In genomic region chr1:25827436-25827835, GRCm38 (mm10) we compare ENCODE assay signal across 12 mouse cellular contexts. TPM values are rescaled to one million over a fixed set of nuclear protein-coding genes. Genes with fewer than 3 reads are reported as not detected.
A peak's percentile ranks its signal among the peaks of the same experiment; 100 is the strongest.
DNase-seq lines count a peak whose midpoint lies in the region; ATAC-seq lines count a peak whose summit lies in the region.
"Had no signal": no experiment of that assay in that cellular context is flagged by ENCODE, and none has a peak within 500 bp of the region (broad histone marks: within the 10 kb centered on the region; RNA-seq: fewer than 3 reads in every experiment).

No protein-coding gene starts in this region.

- 0 out of 2 replicates have a peak overlapping the region, but pooled peaks have one; percentile 35 for H3K27ac ChIP-seq in hindbrain, embryonic 14.5 days
- H3K27ac ChIP-seq in neural tube, embryonic 14.5 days (ENCODE audit: low read depth, low read length): no peak overlapping the region
- H3K27ac ChIP-seq in kidney, embryonic 14.5 days (ENCODE audit: low read depth, low read length): no peak overlapping the region
- H3K27ac ChIP-seq: stomach, embryonic 15.5 days had no signal

- H3K9ac ChIP-seq in hindbrain, embryonic 14.5 days: peak overlapping the region; percentile 78
- H3K9ac ChIP-seq in neural tube, embryonic 14.5 days (replicated peaks; ENCODE audit: low read depth, low read length): peak overlapping the region; percentile 46
- H3K9ac ChIP-seq in kidney, embryonic 14.5 days (ENCODE audit: low read depth, low read length): no peak overlapping the region
- H3K9ac ChIP-seq: stomach, embryonic 15.5 days had no signal

- no peaks in the 10 kb centered on the region for H3K27me3 ChIP-seq in hindbrain, embryonic 14.5 days (ENCODE audit: control insufficient read depth, insufficient read depth, low read length)
- H3K27me3 ChIP-seq in neural tube, embryonic 14.5 days (ENCODE audit: control insufficient read depth, insufficient read depth, low read length): no peaks in the 10 kb centered on the region
- H3K27me3 ChIP-seq in kidney, embryonic 14.5 days (ENCODE audit: control insufficient read depth, insufficient read depth, low read length): peaks cover 41% of the 10 kb centered on the region

- WGBS in hindbrain, embryonic 14.5 days: 46% methylated on average over 9 of the region's 9 CpGs
- 46% methylated on average over 9 of the region's 9 CpGs for WGBS in neural tube, embryonic 14.5 days
- 67% methylated on average over 9 of the region's 9 CpGs for WGBS in kidney, embryonic 14.5 days

- peaks cover 49% of the 10 kb centered on the region for H3K4me1 ChIP-seq in hindbrain, embryonic 14.5 days (replicated peaks; ENCODE audit: control insufficient read depth, insufficient read depth, low read length)
- peaks cover 24% of the 10 kb centered on the region; the same call in 1 of the 2 replicates for H3K4me1 ChIP-seq in neural tube, embryonic 14.5 days (ENCODE audit: control insufficient read depth, insufficient read depth, low read length)
- H3K4me1 ChIP-seq in kidney, embryonic 14.5 days (ENCODE audit: control insufficient read depth, insufficient read depth, low read length): no peaks in the 10 kb centered on the region
- H3K4me1 ChIP-seq: stomach, embryonic 15.5 days had no signal

- no peak for ATAC-seq in hindbrain, embryonic 14.5 days (ENCODE audit: low FRiP score)
- ATAC-seq in neural tube, embryonic 14.5 days (ENCODE audit: low read depth): no peak
- ATAC-seq in megakaryocyte, adult 5-6 weeks (ENCODE audit: poor library complexity, severe bottlenecking): no peak
- ATAC-seq in kidney, embryonic 14.5 days (ENCODE audit: low FRiP score, low TSS enrichment): no peak
- ATAC-seq: intestine, postnatal 0 days; lung, postnatal 0 days had no signal

- H3K36me3 ChIP-seq in hindbrain, embryonic 14.5 days (replicated peaks; ENCODE audit: control insufficient read depth, insufficient read depth): no peaks in the 10 kb centered on the region
- H3K36me3 ChIP-seq in neural tube, embryonic 14.5 days (ENCODE audit: control insufficient read depth, insufficient read depth, low read length): no peaks in the 10 kb centered on the region
- no peaks in the 10 kb centered on the region for H3K36me3 ChIP-seq in kidney, embryonic 14.5 days (ENCODE audit: control insufficient read depth, insufficient read depth, low read length)
- H3K36me3 ChIP-seq: stomach, embryonic 15.5 days had no signal

- H3K9me3 ChIP-seq in hindbrain, embryonic 14.5 days (ENCODE audit: control insufficient read depth, low read length): no peaks in the 10 kb centered on the region
- no peaks in the 10 kb centered on the region for H3K9me3 ChIP-seq in neural tube, embryonic 14.5 days (ENCODE audit: control insufficient read depth, low read length)
- no peaks in the 10 kb centered on the region for H3K9me3 ChIP-seq in kidney, embryonic 14.5 days (ENCODE audit: control insufficient read depth, low read length)
- H3K9me3 ChIP-seq: stomach, embryonic 15.5 days had no signal

- DNase-seq in layer of hippocampus, postnatal 14 days (ENCODE audit: low spot score in 2 of 2): peak; percentile 24 to 31
- DNase-seq in layer of hippocampus, adult 9-11 months: no peak
- peak; percentile 27 to 56 for DNase-seq in cerebellum, postnatal 14 days
- no peak for DNase-seq in hindbrain, embryonic 14.5 days (ENCODE audit: low spot score)
- no peak for DNase-seq in gastrocnemius, postnatal 4 days (ENCODE audit: low spot score in 2 of 2)

- peak overlapping the region; percentile 64 for H3K4me3 ChIP-seq in hindbrain, embryonic 14.5 days (replicated peaks; ENCODE audit: low read length)
- H3K4me3 ChIP-seq in neural tube, embryonic 14.5 days (ENCODE audit: low read depth, low read length): peak overlapping the region; percentile 53
- H3K4me3 ChIP-seq in kidney, embryonic 14.5 days (ENCODE audit: low read length): no peak overlapping the region
- H3K4me3 ChIP-seq: stomach, embryonic 15.5 days had no signal

- peak overlapping the region; percentile 75 for H3K4me2 ChIP-seq in hindbrain, embryonic 14.5 days (replicated peaks)
- H3K4me2 ChIP-seq in neural tube, embryonic 14.5 days (ENCODE audit: low read depth, low read length): peak overlapping the region; percentile 61
- H3K4me2 ChIP-seq in kidney, embryonic 14.5 days (replicated peaks; ENCODE audit: low read depth, low read length): no peak overlapping the region
- H3K4me2 ChIP-seq: stomach, embryonic 15.5 days had no signal

RNA-seq across cellular contexts. Expression of gene Adgrb3, which starts 2.1 kb away (rescaled TPM):
- total RNA-seq in layer of hippocampus, postnatal 14 days (2021): 100 to 1,000 TPM; 108 to 120 TPM
- polyA plus RNA-seq in hindbrain, embryonic 14.5 days (2014; fragmentation: Nextera tagmentation; extraction: Ambion mirVana): 62.0 and 68.3 TPM in 2 replicates
- polyA plus RNA-seq in neural tube, embryonic 14.5 days (2014; fragmentation: Nextera tagmentation; extraction: Ambion mirVana): 63.3 and 71.2 TPM in 2 replicates
- total RNA-seq in megakaryocyte, adult 5-6 weeks (2015): not detected in 2 replicates
- total RNA-seq in megakaryocyte, adult 5-6 weeks (2017): not detected in 2 replicates
- 0.56 and 0.62 TPM in 2 replicates for polyA plus RNA-seq in kidney, embryonic 14.5 days (2014; fragmentation: Nextera tagmentation; extraction: Ambion mirVana)
- 1 to 10 TPM; 2.1 to 2.3 TPM for total RNA-seq in gastrocnemius, postnatal 4 days (2021)
- total RNA-seq: heart, adult 8-10 months had no signal

Comparison
In these comparisons a context has a peak if more than half of its experiments do, and no peak if none do; other contexts are left out.
1. DNase-seq: peak in layer of hippocampus, postnatal 14 days (2 of 2) and cerebellum, postnatal 14 days (2 of 2); none in layer of hippocampus, adult 9-11 months (single experiment), hindbrain, embryonic 14.5 days (single experiment) and gastrocnemius, postnatal 4 days (0 of 2).
2. RNA of gene Adgrb3, which starts 2.1 kb away (total RNA-seq): 108 to 120 TPM in layer of hippocampus, postnatal 14 days; 2.1 to 2.3 TPM in gastrocnemius, postnatal 4 days and not detected in megakaryocyte, adult 5-6 weeks; every median in the first group is over 10 times any median in the second.